Mouse (Mus musculus) ES-Bruce4 (cell line): Measurements from ENCODE around the gene Slco4c1. TPM values are rescaled to one million over a fixed set of nuclear protein-coding genes. Genes with fewer than 3 reads are reported as not detected.

Source experiments
- H3K27ac ChIP-seq: 2 replicates; pipeline ENCODE4 v1.5.1; 2012; ENCODE audit warnings: low read length, inconsistent platforms; ENCODE audit not compliant: insufficient read depth
- H3K27me3 ChIP-seq: 2 replicates; pipeline ENCODE4 v1.6.1; 2012; ENCODE audit warnings: mild to moderate bottlenecking, low read length, inconsistent platforms; ENCODE audit not compliant: control insufficient read depth, poor library complexity, insufficient read depth, severe bottlenecking
- H3K36me3 ChIP-seq: 2 replicates; pipeline ENCODE4 v1.6.1; 2012; ENCODE audit warnings: inconsistent platforms, mild to moderate bottlenecking, low read length, moderate library complexity; ENCODE audit not compliant: control insufficient read depth, poor library complexity, insufficient read depth, severe bottlenecking
- H3K4me1 ChIP-seq: one replicate; pipeline ENCODE4 v1.8.1; 2011; ENCODE audit warnings: low read length; ENCODE audit not compliant: control insufficient read depth, insufficient read depth
- H3K4me3 ChIP-seq: 2 replicates; pipeline ENCODE4 v1.5.1; 2011; ENCODE audit warnings: low read depth, mild to moderate bottlenecking, low read length
- H3K9ac ChIP-seq: 2 replicates; pipeline ENCODE4 v1.6.1; 2012; ENCODE audit warnings: low read depth, mild to moderate bottlenecking, inconsistent platforms; ENCODE audit not compliant: poor library complexity, severe bottlenecking
- H3K9me3 ChIP-seq: replicated peaks from 2 replicates; pipeline ENCODE4 v1.6.1; 2012; ENCODE audit warnings: mild to moderate bottlenecking, low read length, inconsistent platforms; ENCODE audit not compliant: control insufficient read depth, poor library complexity, insufficient read depth, severe bottlenecking
- CTCF ChIP-seq: IDR thresholded peaks from one replicate; pipeline ENCODE4 v1.8.1; 2011; ENCODE audit warnings: low read depth, low read length
- EP300 ChIP-seq: IDR thresholded peaks from 2 replicates; pipeline ENCODE4 v1.6.1; 2011; ENCODE audit warnings: low read depth, low read length; ENCODE audit not compliant: insufficient read depth
- POLR2A ChIP-seq: IDR thresholded peaks from one replicate; pipeline ENCODE4 v1.8.1; 2011; ENCODE audit warnings: low read length; ENCODE audit not compliant: insufficient read depth
- polyA plus RNA-seq: library from polyadenylated mRNA; stranded (reverse); fragments of >200 nt; gene quantifications from 2 replicates; pipeline ENCODE4 v1.2.4, GENCODE M21; 2011; ENCODE audit warnings: low read depth; ENCODE audit not compliant: missing spikeins, insufficient read depth, insufficient read length

Slco4c1 gene
- polyA plus RNA-seq, 1 experiment: 5.7 TPM

- TF ChIP-seq POLR2A (no peak), EP300 (no peak), CTCF (no peak)
Measured at GRCm38 (mm10) chr1:96794690-96795089, 77.3 kb downstream of the Slco4c1 start.

GRCm38 (mm10) chr1:96794290-96794689 is 77.7 kb downstream of the Slco4c1 start:
- H3K4me3 ChIP-seq: no peak overlapping the region

More at GRCm38 (mm10) chr1:96794690-96795089, 77.3 kb downstream of the Slco4c1 start:
- no peaks in the 10 kb centered on the region for H3K27me3 ChIP-seq
- no peak overlapping the region for H3K4me3 ChIP-seq
- no peaks in the 10 kb centered on the region for H3K4me1 ChIP-seq
- no peaks in the 10 kb centered on the region for H3K36me3 ChIP-seq
- H3K9ac ChIP-seq: no peak overlapping the region
- no peaks in the 10 kb centered on the region for H3K9me3 ChIP-seq
- H3K27ac ChIP-seq: no peak overlapping the region

GRCm38 (mm10) chr1:96789268-96789667 is 82.7 kb downstream of the Slco4c1 start:
- H3K27ac ChIP-seq: no peak overlapping the region

More at GRCm38 (mm10) chr1:96794290-96794689, 77.7 kb downstream of the Slco4c1 start:
- TF ChIP-seq POLR2A (no peak), EP300 (no peak), CTCF (no peak)
- Histone ChIP-seq H3K9me3 (no peaks in the 10 kb centered on the region), H3K4me1 (no peaks in the 10 kb centered on the region), H3K36me3 (no peaks in the 10 kb centered on the region), H3K27ac (no peak overlapping the region), H3K27me3 (no peaks in the 10 kb centered on the region), H3K9ac (no peak overlapping the region)

GRCm38 (mm10) chr1:96774174-96774573 is 97.8 kb downstream of the Slco4c1 start:
- Histone ChIP-seq H3K4me1 (no peaks in the 10 kb centered on the region), H3K9ac (no peak overlapping the region), H3K9me3 (no peaks in the 10 kb centered on the region), H3K27ac (no peak overlapping the region), H3K36me3 (no peaks in the 10 kb centered on the region), H3K27me3 (no peaks in the 10 kb centered on the region; the same call in 1 of the 2 replicates), H3K4me3 (no peak overlapping the region)
- TF ChIP-seq EP300: no peak
- TF ChIP-seq CTCF: no peak
- TF ChIP-seq POLR2A: no peak

More at GRCm38 (mm10) chr1:96789268-96789667, 82.7 kb downstream of the Slco4c1 start:
- Histone ChIP-seq H3K9ac (no peak overlapping the region), H3K4me1 (no peaks in the 10 kb centered on the region), H3K36me3 (no peaks in the 10 kb centered on the region), H3K4me3 (no peak overlapping the region), H3K27me3 (no peaks in the 10 kb centered on the region), H3K9me3 (no peaks in the 10 kb centered on the region)
- no peak for TF ChIP-seq EP300
- no peak for TF ChIP-seq CTCF
- no peak for TF ChIP-seq POLR2A

- Histone ChIP-seq H3K27ac (no peak overlapping the region), H3K9ac (no peak overlapping the region), H3K9me3 (no peaks in the 10 kb centered on the region), H3K4me1 (no peaks in the 10 kb centered on the region), H3K27me3 (no peaks in the 10 kb centered on the region; the same call in 1 of the 2 replicates), H3K36me3 (no peaks in the 10 kb centered on the region), H3K4me3 (no peak overlapping the region)
- TF ChIP-seq POLR2A (no peak), CTCF (no peak), EP300 (no peak)
Measured at GRCm38 (mm10) chr1:96773712-96774111, 98.3 kb downstream of the Slco4c1 start.

- Histone ChIP-seq H3K9ac (no peak overlapping the region), H3K9me3 (no peaks in the 10 kb centered on the region), H3K4me3 (no peak overlapping the region), H3K36me3 (no peaks in the 10 kb centered on the region), H3K4me1 (no peaks in the 10 kb centered on the region), H3K27ac (no peak overlapping the region), H3K27me3 (no peaks in the 10 kb centered on the region)
- TF ChIP-seq POLR2A: no peak
- no peak for TF ChIP-seq EP300
- TF ChIP-seq CTCF: no peak
Measured at GRCm38 (mm10) chr1:96770283-96770682, 101.7 kb downstream of the Slco4c1 start.
